Mouse (Mus musculus) cerebellum, adult 2 months (tissue): ENCODE measurements around the gene Kcnip2. TPM values are rescaled to one million over a fixed set of nuclear protein-coding genes. Genes with fewer than 3 reads are reported as not detected.
A peak's percentile ranks its signal among the peaks of the same experiment; 100 is the strongest.

Experiments used
- DNase-seq, 2 experiments: peaks; one replicate each; pipeline ENCODE4 v3.0.0; 2021
- H3K27ac ChIP-seq: fragments of 200-500 bp; 2 replicates; pipeline ENCODE4 v1.5.1; 2012; ENCODE audit warnings: low read length, control low read depth, inconsistent platforms; ENCODE audit not compliant: insufficient read depth
- H3K27me3 ChIP-seq: fragments of 200-500 bp; 2 replicates; pipeline ENCODE4 v1.6.1; 2012; ENCODE audit warnings: inconsistent platforms, mild to moderate bottlenecking, low read length, moderate library complexity; ENCODE audit not compliant: control insufficient read depth, insufficient read depth
- H3K4me1 ChIP-seq: fragments of 200-500 bp; 2 replicates; pipeline ENCODE4 v1.6.1; 2011; ENCODE audit warnings: low read length; ENCODE audit not compliant: control insufficient read depth, insufficient read depth
- H3K4me3 ChIP-seq: fragments of 200-500 bp; replicated peaks from 2 replicates; pipeline ENCODE3; 2011; ENCODE audit warnings: mild to moderate bottlenecking, low read depth, low read length, control low read depth; ENCODE audit not compliant: insufficient read depth
- CTCF ChIP-seq: fragments of 200-500 bp; IDR thresholded peaks from 2 replicates; pipeline ENCODE4 v1.5.1; 2011; ENCODE audit warnings: low read depth, mild to moderate bottlenecking, control low read depth, low read length, moderate library complexity, borderline replicate concordance; ENCODE audit not compliant: insufficient read depth
- POLR2A ChIP-seq: fragments of 200-500 bp; IDR thresholded peaks from 2 replicates; pipeline ENCODE4 v1.6.1; 2011; ENCODE audit warnings: low read length, control low read depth, borderline replicate concordance; ENCODE audit not compliant: insufficient read depth
- WGBS: fragments of 180-500 bp; shearing (Covaris S2); methylation state at CpG from one replicate; pipeline ENCODE4 v1.1.7; 2018; 5-methylcytosine and 5-hydroxymethylcytosine counted together
- polyA plus RNA-seq: library from polyadenylated mRNA; depleted of rRNA; stranded (reverse); fragments of >200 nt; gene quantifications from 2 replicates; pipeline ENCODE4 v1.2.3, GENCODE M21; 2012

Gene Kcnip2
- polyA plus RNA-seq, 1 experiment: 10.8 TPM

GRCm38 (mm10) chr19:45837050-45837994 is 21.5 kb upstream of the Kcnip2 start:
- no peaks in the 10 kb centered on the region for H3K27me3 ChIP-seq
- no peak overlapping the region for H3K4me3 ChIP-seq
- 62% methylated on average over 12 of the region's 12 CpGs for WGBS
- no peaks in the 10 kb centered on the region; the same call in 1 of the 2 replicates for H3K4me1 ChIP-seq
- no peak for DNase-seq
- H3K27ac ChIP-seq: no peak overlapping the region
- TF ChIP-seq POLR2A (no peak), CTCF (no peak)

- 59% methylated on average over 10 of the region's 10 CpGs for WGBS
- Histone ChIP-seq H3K4me3 (no peak overlapping the region), H3K4me1 (no peaks in the 10 kb centered on the region; the same call in 1 of the 2 replicates), H3K27ac (no peak overlapping the region), H3K27me3 (no peaks in the 10 kb centered on the region)
- DNase-seq: no peak
- TF ChIP-seq CTCF: no peak
- TF ChIP-seq POLR2A: no peak
Measured at GRCm38 (mm10) chr19:45835490-45835889, 19.6 kb upstream of the Kcnip2 start.

- no peaks in the 10 kb centered on the region for H3K27me3 ChIP-seq
- 80% methylated on average over 10 of the region's 10 CpGs for WGBS
- TF ChIP-seq CTCF (no peak), POLR2A (no peak)
Measured at GRCm38 (mm10) chr19:45833665-45834064, 17.8 kb upstream of the Kcnip2 start.

GRCm38 (mm10) chr19:45830679-45831078 is 14.8 kb upstream of the Kcnip2 start:
- WGBS: 56% methylated on average over 2 of the region's 2 CpGs
- H3K27me3 ChIP-seq: no peaks in the 10 kb centered on the region
- no peak overlapping the region for H3K27ac ChIP-seq
- TF ChIP-seq CTCF (no peak), POLR2A (no peak)
- DNase-seq: no peak
- no peaks in the 10 kb centered on the region; the same call in 1 of the 2 replicates for H3K4me1 ChIP-seq
- H3K4me3 ChIP-seq: no peak overlapping the region

More at GRCm38 (mm10) chr19:45833665-45834064, 17.8 kb upstream of the Kcnip2 start:
- no peak for DNase-seq
- Histone ChIP-seq H3K27ac (no peak overlapping the region), H3K4me1 (no peaks in the 10 kb centered on the region; the same call in 1 of the 2 replicates), H3K4me3 (no peak overlapping the region)

- Histone ChIP-seq H3K4me1 (peaks cover 4% of the 10 kb centered on the region; the same call in 1 of the 2 replicates), H3K4me3 (no peak overlapping the region), H3K27ac (no peak overlapping the region), H3K27me3 (no peaks in the 10 kb centered on the region)
- DNase-seq: no peak
- 97% methylated on average over 3 of the region's 3 CpGs for WGBS
- TF ChIP-seq CTCF (0 out of 2 replicates have a peak, but pooled peaks have one; percentile 6), POLR2A (no peak)
Measured at GRCm38 (mm10) chr19:45827736-45828135, 11.9 kb upstream of the Kcnip2 start.

GRCm38 (mm10) chr19:45827125-45827524 is 11.3 kb upstream of the Kcnip2 start:
- Histone ChIP-seq H3K4me3 (no peak overlapping the region), H3K4me1 (peaks cover 6% of the 10 kb centered on the region), H3K27me3 (no peaks in the 10 kb centered on the region), H3K27ac (no peak overlapping the region)
- WGBS: 79% methylated on average over 5 of the region's 5 CpGs
- DNase-seq: no peak
- TF ChIP-seq POLR2A (no peak), CTCF (no peak)

GRCm38 (mm10) chr19:45826146-45826545 is 10.3 kb upstream of the Kcnip2 start:
- H3K27ac ChIP-seq: no peak overlapping the region
- TF ChIP-seq POLR2A: no peak
- TF ChIP-seq CTCF: no peak
- H3K4me3 ChIP-seq: no peak overlapping the region
- WGBS: 87% methylated on average over 3 of the region's 3 CpGs
- H3K27me3 ChIP-seq: no peaks in the 10 kb centered on the region
- no peak for DNase-seq
- H3K4me1 ChIP-seq: peaks cover 16% of the 10 kb centered on the region

DNA sequence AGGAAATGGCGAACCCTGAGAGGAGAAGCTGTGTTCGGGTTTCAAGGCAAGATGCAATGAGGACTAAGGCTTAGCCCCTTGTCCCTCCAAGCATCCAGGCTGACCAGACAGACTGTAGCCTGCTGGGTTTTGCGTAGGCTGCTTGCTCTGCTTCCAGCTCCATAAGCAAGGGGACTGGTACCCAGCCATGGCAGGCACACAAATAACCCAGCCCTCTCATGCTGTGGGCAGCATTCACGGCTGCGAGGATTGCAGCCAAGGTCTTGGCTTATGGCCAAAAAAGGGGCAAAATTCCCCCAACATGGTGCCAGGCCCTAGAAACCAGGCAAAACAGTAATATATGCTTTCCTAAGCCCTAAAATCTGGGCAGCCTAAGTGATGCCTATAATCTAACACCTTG is 6.0 kb upstream of the Kcnip2 start:
- no peaks in the 10 kb centered on the region for H3K27me3 ChIP-seq
- 23% methylated on average over 5 of the region's 5 CpGs for WGBS
- peaks cover 24% of the 10 kb centered on the region for H3K4me1 ChIP-seq
- peak; percentile 40 to 55 for DNase-seq
- TF ChIP-seq POLR2A: no peak
- no peak for TF ChIP-seq CTCF
- no peak overlapping the region for H3K4me3 ChIP-seq
- 0 out of 2 replicates have a peak overlapping the region, but pooled peaks have one; percentile 40 for H3K27ac ChIP-seq
